Mouse (Mus musculus): ENCODE data around the gene Camk1d. TPM values are rescaled to one million over a fixed set of nuclear protein-coding genes. Genes with fewer than 3 reads are reported as not detected.

The Camk1d gene
- polyA plus RNA-seq, 2 experiments: 4.9 to 7.7 TPM

- ATAC-seq (ENCODE audit: low FRiP score, low read depth) (no peak), DNase-seq (ENCODE audit: low spot score) (no peak)
- 76% methylated on average over 3 of the region's 3 CpGs for WGBS
- H3K27me3 ChIP-seq (ENCODE audit: control insufficient read depth, insufficient read depth, low read length): no peaks in the 10 kb centered on the region
- H3K36me3 ChIP-seq (ENCODE audit: control insufficient read depth, insufficient read depth, low read length): no peaks in the 10 kb centered on the region
- no peak overlapping the region for H3K9ac ChIP-seq (ENCODE audit: low read depth, low read length, severe bottlenecking)
- no peaks in the 10 kb centered on the region for H3K9me3 ChIP-seq (ENCODE audit: control insufficient read depth, low read length)
- H3K4me1 ChIP-seq (ENCODE audit: control insufficient read depth, insufficient read depth, low read length): peaks cover 4% of the 10 kb centered on the region; the same call in 1 of the 2 replicates
- no peak for TF ChIP-seq POLR2A (IDR thresholded peaks at IDR 0.05; ENCODE audit: borderline replicate concordance, extremely low read depth, insufficient read depth, insufficient read length)
- no peak overlapping the region for H3K4me3 ChIP-seq (replicated peaks; ENCODE audit: low read length)
- no peak overlapping the region for H3K27ac ChIP-seq (replicated peaks; ENCODE audit: low read depth, low read length)
- H3K4me2 ChIP-seq (replicated peaks; ENCODE audit: low read depth, low read length, severe bottlenecking): no peak overlapping the region
Observed at GRCm38 (mm10) chr2:5643937-5644336, 70.4 kb downstream of the Camk1d start.

GRCm38 (mm10) chr2:5643226-5643625 is 71.1 kb downstream of the Camk1d start:
- ATAC-seq (ENCODE audit: low FRiP score, low read depth) (no peak), DNase-seq (ENCODE audit: low spot score) (no peak)
- Histone ChIP-seq H3K36me3 (ENCODE audit: control insufficient read depth, insufficient read depth, low read length) (no peaks in the 10 kb centered on the region), H3K4me2 (replicated peaks; ENCODE audit: low read depth, low read length, severe bottlenecking) (no peak overlapping the region), H3K4me1 (ENCODE audit: control insufficient read depth, insufficient read depth, low read length) (peaks cover 4% of the 10 kb centered on the region; the same call in 1 of the 2 replicates), H3K27ac (replicated peaks; ENCODE audit: low read depth, low read length) (no peak overlapping the region), H3K27me3 (ENCODE audit: control insufficient read depth, insufficient read depth, low read length) (no peaks in the 10 kb centered on the region), H3K4me3 (replicated peaks; ENCODE audit: low read length) (no peak overlapping the region), H3K9ac (ENCODE audit: low read depth, low read length, severe bottlenecking) (no peak overlapping the region), H3K9me3 (ENCODE audit: control insufficient read depth, low read length) (no peaks in the 10 kb centered on the region)
- WGBS: 33% methylated on average over 7 of the region's 7 CpGs
- TF ChIP-seq POLR2A (IDR thresholded peaks at IDR 0.05; ENCODE audit: borderline replicate concordance, extremely low read depth, insufficient read depth, insufficient read length): no peak

- TF ChIP-seq POLR2A (IDR thresholded peaks at IDR 0.05; ENCODE audit: borderline replicate concordance, extremely low read depth, insufficient read depth, insufficient read length): no peak
- Histone ChIP-seq H3K4me3 (replicated peaks; ENCODE audit: low read length) (no peak overlapping the region), H3K36me3 (ENCODE audit: control insufficient read depth, insufficient read depth, low read length) (no peaks in the 10 kb centered on the region), H3K27me3 (ENCODE audit: control insufficient read depth, insufficient read depth, low read length) (no peaks in the 10 kb centered on the region), H3K27ac (replicated peaks; ENCODE audit: low read depth, low read length) (no peak overlapping the region), H3K9ac (ENCODE audit: low read depth, low read length, severe bottlenecking) (no peak overlapping the region), H3K9me3 (ENCODE audit: control insufficient read depth, low read length) (no peaks in the 10 kb centered on the region), H3K4me1 (ENCODE audit: control insufficient read depth, insufficient read depth, low read length) (peaks cover 4% of the 10 kb centered on the region; the same call in 1 of the 2 replicates), H3K4me2 (replicated peaks; ENCODE audit: low read depth, low read length, severe bottlenecking) (no peak overlapping the region)
- DNase-seq (ENCODE audit: low spot score) (no peak), ATAC-seq (ENCODE audit: low FRiP score, low read depth) (no peak)
- WGBS: 32% methylated on average over 5 of the region's 5 CpGs
Observed at GRCm38 (mm10) chr2:5642624-5643023, 71.7 kb downstream of the Camk1d start.

GRCm38 (mm10) chr2:5641678-5642077 is 72.6 kb downstream of the Camk1d start:
- no peak overlapping the region for H3K4me2 ChIP-seq (replicated peaks; ENCODE audit: low read depth, low read length, severe bottlenecking)
- H3K9me3 ChIP-seq (ENCODE audit: control insufficient read depth, low read length): no peaks in the 10 kb centered on the region
- H3K9ac ChIP-seq (ENCODE audit: low read depth, low read length, severe bottlenecking): no peak overlapping the region
- no peak overlapping the region for H3K4me3 ChIP-seq (replicated peaks; ENCODE audit: low read length)
- DNase-seq (ENCODE audit: low spot score): no peak
- H3K27me3 ChIP-seq (ENCODE audit: control insufficient read depth, insufficient read depth, low read length): no peaks in the 10 kb centered on the region
- H3K36me3 ChIP-seq (ENCODE audit: control insufficient read depth, insufficient read depth, low read length): no peaks in the 10 kb centered on the region
- TF ChIP-seq POLR2A (IDR thresholded peaks at IDR 0.05; ENCODE audit: borderline replicate concordance, extremely low read depth, insufficient read depth, insufficient read length): no peak
- no peak overlapping the region for H3K27ac ChIP-seq (replicated peaks; ENCODE audit: low read depth, low read length)
- 63% methylated on average over 5 of the region's 5 CpGs for WGBS
- peaks cover 4% of the 10 kb centered on the region; the same call in 1 of the 2 replicates for H3K4me1 ChIP-seq (ENCODE audit: control insufficient read depth, insufficient read depth, low read length)
- no peak for ATAC-seq (ENCODE audit: low FRiP score, low read depth)

- no peak overlapping the region for H3K4me2 ChIP-seq (replicated peaks; ENCODE audit: low read depth, low read length, severe bottlenecking)
- H3K4me3 ChIP-seq (replicated peaks; ENCODE audit: low read length): no peak overlapping the region
- no peaks in the 10 kb centered on the region for H3K9me3 ChIP-seq (ENCODE audit: control insufficient read depth, low read length)
- no peaks in the 10 kb centered on the region for H3K27me3 ChIP-seq (ENCODE audit: control insufficient read depth, insufficient read depth, low read length)
- TF ChIP-seq POLR2A (IDR thresholded peaks at IDR 0.05; ENCODE audit: borderline replicate concordance, extremely low read depth, insufficient read depth, insufficient read length): no peak
- no peak overlapping the region for H3K9ac ChIP-seq (ENCODE audit: low read depth, low read length, severe bottlenecking)
- no peak overlapping the region for H3K27ac ChIP-seq (replicated peaks; ENCODE audit: low read depth, low read length)
- WGBS: 89% methylated on average over 5 of the region's 5 CpGs
- DNase-seq (ENCODE audit: low spot score): no peak
- ATAC-seq (ENCODE audit: low FRiP score, low read depth): no peak
- no peaks in the 10 kb centered on the region for H3K36me3 ChIP-seq (ENCODE audit: control insufficient read depth, insufficient read depth, low read length)
- peaks cover 4% of the 10 kb centered on the region; the same call in 1 of the 2 replicates for H3K4me1 ChIP-seq (ENCODE audit: control insufficient read depth, insufficient read depth, low read length)
Observed at GRCm38 (mm10) chr2:5640586-5640985, 73.7 kb downstream of the Camk1d start.

Data from limb, embryonic 14.5 days (tissue).